Mouse (Mus musculus): ENCODE measurements around the gene Olfr691. TPM values are rescaled to one million over a fixed set of nuclear protein-coding genes. Genes with fewer than 3 reads are reported as not detected.
"Not testable (repeated sequence)": the region's sequence is repeated elsewhere in the genome, so short reads cannot be mapped to it uniquely, and the experiment has no call there.

Gene Olfr691
- total RNA-seq (2021) = under 1 TPM; 0.12 to 0.27 TPM

DNA sequence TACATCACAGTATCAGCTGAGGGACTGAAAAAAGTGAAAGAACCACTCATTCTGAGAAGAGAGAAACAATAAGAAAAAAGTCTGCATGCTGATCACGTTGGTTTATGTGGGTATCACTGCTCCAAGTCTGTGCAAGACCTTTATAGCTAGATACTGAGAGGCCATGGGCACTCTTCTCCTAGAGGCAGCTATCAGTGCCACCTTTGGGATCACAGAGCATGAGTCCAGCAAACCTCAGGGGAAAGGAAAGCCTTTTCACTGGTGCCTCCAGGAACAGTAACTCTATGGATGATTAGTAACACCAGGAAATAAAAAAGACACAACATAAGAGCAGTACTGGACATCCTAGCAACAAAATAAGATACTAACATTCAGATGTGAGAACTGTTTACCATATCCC, at the start of gene Olfr691:
Olfr691 (minus strand) TSS at position 101 of the 400 bp plus-strand sequence.
- DNase-seq = no peak

DNA sequence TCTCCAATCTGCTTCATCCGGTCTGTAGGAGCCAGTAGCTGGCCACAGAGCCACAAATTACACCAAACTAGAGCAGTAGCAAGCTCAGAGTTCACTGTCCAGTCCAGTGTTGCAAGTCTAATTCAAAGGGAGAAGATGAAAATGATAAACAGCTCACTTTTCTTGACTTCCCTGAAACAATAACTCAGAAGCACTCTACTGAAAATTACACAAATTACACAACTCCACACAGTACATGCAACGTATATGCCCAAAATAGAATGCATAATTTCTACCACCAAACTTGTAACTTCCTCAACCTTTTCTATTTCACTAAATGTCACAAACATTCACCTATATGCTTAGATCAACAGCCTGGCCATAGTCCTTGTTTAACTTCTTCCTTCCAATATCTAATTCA, 48.2 kb upstream of the Olfr691 start:
- no peak for DNase-seq

DNA sequence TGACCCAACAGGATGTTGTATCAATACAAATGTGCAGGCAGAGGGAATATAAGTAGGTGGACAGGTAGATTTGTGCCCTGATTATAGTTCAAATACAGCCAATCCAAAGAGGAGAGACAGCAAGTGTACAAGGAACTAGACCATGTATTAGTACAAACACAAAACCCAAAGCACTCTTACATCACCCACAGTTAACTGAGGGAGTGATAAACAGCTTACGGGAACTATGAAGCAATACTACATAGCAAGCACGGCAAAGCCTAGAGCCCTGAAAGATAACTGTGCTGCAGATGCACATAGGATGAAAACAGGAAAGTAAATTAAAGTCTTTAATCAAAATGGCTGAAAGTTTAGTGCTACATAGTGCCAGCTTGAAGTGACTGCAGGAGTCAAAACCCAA, 45.6 kb upstream of the Olfr691 start:
- DNase-seq = no peak

DNA sequence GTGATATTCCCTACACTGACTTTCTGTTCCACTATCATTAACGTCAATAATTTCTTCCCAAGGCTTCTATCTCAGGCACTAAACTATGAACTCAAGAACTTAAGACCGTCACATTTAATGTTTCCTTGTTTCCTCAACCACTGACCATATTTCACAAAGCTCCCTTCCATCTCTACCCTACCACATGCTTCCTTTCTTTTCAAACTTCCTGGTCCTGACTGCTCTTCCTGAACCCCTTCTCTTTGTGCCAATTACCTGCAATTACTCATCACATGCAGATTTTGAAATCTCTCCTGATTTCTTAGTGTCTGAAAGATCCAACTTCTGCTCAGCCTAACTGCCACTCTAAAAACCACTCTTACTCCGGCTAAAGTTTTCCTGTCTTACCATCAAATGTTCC, 38.3 kb upstream of the Olfr691 start:
- no peak for DNase-seq

DNA sequence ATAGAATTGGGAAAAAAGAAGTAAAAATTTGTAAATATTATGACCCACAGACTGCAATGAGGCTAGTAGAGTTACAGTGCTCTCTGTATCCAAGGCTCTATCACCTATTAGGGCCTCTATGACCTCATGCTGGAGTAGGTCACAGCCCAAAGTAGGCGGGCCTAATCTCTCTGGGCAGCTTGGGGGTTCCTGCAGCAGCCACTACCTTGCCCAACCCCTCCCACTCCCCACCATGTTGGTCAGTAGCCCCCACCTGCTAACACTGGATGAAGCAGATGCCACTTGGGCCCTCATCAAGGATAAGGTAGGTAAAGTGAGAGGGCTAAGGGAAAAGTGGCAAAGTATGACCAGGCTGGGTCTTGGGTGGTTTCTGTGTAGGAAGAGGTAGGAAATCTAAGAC, 32.8 kb upstream of the Olfr691 start, which contains the start of gene Gm5901:
Gm5901 (plus strand) TSS at position 173 of the 400 bp plus-strand sequence.
- no peak for DNase-seq

DNA sequence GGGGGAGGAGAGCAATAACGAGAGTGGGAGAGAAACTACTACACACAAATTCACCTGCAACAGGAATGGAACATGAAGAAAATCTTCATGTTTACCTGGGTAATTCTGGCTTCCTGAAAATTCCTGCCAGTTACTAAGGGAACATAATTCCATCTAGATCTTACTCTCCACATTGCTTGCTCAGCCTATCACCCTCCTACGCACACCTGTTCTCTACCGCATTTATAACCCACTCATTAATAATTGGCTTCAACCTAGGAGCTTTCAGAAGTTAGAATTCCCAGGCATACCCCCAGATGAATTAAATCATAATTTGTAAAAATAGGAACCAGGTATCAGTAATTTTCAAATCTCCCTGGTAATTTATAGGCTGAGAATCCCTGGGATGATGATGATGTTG, 31.9 kb upstream of the Olfr691 start:
- no peak for DNase-seq

DNA sequence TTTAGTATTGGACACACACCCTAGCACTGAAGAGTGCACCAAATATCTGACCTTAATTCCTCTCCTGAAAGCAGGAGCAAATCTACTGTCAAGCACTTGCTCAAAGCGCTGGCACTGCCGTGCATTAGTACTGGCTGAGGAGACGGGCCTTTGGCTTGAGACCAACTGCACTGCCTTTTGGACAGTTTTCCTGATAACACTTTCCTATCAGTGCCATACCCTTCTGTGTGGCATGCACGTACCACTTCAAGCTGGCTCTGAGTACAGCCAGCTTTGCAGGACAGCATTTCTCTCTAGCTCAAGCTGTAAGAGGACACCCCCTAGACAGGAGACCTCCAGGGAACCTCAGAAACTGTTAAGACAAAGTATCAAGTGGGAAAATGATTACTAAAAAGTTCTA, 31.4 kb upstream of the Olfr691 start:
- peak; percentile 70 for DNase-seq

DNA sequence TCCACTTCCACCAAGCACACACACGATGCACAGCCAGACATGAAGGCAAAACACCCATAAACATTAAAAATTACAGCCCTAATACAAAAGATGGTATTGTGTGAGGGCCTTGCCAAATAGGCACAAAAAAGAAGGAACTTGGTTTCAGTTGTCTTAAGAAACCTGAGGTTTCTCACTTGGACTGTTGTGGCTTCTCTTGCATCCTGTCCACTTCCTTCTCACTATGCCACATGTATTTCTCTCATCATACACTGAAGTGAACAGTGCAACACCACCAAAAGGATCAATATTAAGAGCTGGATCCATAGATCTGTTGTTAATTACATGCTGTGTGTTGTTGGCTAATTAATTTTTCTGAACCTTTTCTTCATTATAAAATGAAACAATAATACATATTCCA, 30.8 kb upstream of the Olfr691 start:
- no peak for DNase-seq

DNA sequence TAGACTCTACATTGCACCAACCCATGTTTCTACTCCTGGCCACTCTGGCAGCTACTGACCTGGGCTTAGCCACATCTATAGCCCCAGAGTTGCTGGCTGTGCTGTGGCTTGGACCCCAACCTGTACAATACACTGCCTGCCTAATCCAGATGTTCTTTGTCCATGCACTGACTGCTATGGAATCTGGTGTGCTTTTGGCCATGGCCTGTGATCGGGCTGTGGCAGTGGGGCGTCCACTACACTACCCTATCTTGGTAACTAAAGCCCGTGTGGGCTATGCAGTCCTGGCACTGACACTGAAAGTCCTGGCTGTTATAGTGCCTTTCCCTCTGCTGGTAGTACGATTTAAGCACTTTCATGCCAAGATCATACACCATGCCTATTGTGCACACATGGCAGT, 26.5 kb upstream of the Olfr691 start:
- DNase-seq = no peak

DNA sequence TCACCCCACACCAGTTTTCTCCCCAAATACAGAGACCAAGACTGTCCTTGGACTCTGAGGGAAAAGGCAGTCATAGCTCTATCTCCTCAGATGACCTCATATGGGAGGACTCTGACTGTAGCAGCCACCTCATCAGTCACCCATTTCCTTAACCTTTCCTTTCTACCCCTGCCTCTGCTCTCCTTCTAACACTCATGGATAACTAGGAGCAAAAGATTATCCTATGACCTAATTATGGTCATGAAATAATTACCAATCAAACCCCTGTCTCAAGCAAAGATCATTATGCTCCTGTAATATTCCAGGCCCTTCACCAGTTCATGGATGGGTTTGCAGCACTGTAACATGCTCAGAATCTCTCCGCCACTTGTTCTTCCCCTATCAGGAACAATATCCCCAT, 25.9 kb upstream of the Olfr691 start, which contains the start of gene Olfr692:
Olfr692 (plus strand) TSS at position 301 of the 400 bp plus-strand sequence.
- no peak for DNase-seq

DNA sequence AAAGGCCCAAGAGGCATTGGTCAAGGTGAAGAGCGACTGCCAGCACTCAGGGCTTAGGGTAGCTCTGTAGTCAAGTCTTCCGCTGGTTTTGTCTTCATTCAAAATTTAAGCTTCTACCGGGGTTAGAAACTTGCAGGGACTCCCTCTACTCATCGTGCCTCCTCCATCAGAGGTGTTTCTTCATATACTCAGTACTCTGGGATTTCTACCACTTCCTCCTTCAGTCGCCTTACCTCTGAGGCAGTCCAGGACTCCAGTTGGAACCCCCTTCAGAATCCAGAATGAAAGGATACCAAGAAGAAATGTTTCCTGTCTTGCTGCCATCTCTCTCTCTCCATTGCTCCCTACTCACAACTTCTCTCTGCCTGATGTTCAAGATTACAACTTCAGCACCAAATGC, 25.2 kb upstream of the Olfr691 start:
- DNase-seq = no peak

DNA sequence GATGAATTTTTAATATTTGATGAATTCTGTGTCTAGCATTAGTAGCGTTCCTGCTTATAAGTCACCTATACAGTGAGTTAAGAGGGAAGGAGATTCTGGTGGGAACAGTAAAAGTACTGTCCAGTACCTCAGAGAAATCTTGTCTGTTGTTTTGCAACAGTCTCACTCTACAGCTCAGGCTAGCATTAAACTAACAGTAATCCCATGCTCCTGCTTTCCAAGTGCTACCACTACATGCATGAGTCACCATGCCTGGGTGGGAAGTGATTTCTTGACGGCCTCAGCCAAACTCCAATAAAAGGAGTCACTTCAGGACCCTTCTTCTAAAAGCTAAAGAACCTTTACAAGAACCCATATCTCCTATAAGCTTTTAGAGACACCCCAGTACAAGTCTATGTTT, 19.6 kb upstream of the Olfr691 start:
- no peak for DNase-seq

DNA sequence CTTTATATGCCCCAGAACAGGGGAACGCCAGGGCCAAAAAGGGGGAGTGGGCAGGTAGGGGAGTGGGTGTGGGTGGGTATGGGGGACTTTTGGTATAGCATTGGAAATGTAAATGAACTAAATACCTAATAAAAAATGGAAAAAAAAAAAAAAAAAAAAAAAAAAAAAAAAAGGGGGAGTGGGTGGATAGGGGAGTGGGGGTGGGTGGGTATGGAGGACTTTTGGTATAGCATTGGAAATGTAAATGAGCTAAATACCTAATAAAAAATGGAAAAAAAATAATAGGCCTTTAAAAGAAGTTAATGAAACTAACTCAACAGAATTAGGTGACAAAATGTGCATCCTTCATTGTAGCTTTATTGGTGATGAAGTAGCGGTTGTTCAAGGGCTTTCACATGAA, 14.4 kb upstream of the Olfr691 start:
- DNase-seq = not testable (repeated sequence)

DNA sequence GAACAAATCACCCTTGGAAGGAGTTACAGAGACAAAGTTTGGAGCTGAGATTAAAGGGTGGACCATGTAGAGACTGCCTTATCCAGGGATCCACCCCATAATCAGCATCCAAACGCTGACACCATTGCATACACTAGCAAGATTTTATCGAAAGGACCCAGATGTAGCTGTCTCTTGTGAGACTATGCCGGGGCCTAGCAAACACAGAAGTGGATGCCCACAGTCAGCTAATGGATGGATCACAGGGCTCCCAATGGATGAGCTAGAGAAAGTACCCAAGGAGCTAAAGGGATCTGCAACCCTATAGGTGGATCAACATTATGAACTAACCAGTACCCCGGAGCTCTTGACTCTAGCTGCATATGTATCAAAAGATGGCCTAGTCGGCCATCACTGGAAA, 14.0 kb upstream of the Olfr691 start:
- not testable (repeated sequence) for DNase-seq

DNA sequence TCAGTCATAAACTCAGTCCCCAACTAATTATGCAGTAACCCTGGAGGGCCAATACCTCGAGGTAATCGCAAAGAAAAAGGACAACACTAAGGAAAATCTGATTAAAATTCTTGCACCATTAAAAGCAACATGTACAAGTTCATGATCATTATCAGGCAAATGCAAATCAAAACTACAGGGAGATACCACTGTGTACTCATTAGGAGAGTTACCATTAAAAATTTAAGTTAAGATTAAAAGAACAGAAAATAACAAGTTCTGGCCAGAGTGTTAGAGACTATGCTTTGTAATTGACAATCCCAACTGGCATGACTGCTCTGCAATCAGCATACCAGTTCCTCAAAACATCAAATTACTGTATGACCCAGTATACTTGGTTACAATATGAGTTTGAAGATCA, 682 bp upstream of the Olfr691 start:
- no peak for DNase-seq

DNA sequence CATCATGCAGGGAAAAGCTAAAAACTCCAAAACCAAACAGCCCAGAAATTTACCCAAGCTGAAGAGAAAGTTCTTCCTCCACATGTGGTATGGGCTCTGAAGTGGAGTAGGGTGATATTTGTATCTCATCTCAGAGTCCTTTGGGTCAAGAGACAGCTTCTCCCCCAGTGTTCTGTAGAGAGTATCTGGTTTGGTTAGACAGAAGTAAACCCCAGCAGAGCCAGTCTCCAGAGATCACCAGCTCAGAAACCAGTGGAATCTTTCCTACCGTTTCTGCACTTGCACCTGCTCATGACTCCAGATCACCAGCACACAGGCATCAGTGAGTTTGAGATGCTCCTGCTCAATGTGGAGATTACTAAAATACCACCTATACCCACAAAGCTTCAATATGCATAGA, 8.1 kb downstream of the Olfr691 start, which contains the start of gene Olfr690:
Olfr690 (minus strand) TSS at position 101 of the 400 bp plus-strand sequence.
- DNase-seq = no peak

DNA sequence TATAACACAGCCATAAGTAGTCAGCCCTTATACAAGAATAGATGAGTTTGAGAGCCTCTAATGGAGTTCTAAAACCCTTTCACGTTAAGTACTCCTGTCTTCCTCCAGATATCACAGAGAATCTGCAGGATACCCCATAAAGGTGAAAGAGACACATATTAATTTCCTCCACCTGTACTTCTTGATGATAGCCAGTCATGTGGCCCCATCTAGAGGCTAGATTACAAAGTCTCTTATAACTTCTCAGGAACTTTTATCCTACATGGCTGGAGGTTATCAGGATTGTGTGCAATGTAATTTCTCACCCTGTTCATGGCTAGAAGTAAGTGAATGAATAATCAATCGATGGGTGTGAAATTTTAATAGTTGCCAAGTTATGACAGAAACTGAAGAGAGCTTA, 16.8 kb downstream of the Olfr691 start:
- DNase-seq = no peak

DNA sequence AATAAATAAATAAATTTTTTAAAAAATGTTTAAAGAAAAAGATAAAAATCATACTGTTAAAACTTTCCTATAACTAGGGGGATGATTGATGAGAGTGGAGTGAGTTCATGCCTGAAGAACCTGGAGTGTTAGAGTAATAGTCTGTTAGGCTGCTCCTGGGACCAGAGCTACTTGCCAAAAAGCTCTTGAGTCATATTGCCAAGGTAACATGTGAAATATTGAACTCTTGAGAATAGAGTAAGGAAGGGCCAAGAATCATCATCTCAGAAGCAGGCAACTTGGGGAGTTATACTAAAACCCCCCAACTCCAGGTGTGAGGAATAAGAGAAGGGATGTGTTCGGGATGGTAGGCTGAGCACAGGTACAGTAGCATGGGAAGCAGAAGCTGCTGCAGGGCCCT, 31.2 kb downstream of the Olfr691 start, which contains the start of gene Olfr689:
Olfr689 (plus strand) TSS at position 301 of the 400 bp plus-strand sequence.
- no peak for DNase-seq

DNA sequence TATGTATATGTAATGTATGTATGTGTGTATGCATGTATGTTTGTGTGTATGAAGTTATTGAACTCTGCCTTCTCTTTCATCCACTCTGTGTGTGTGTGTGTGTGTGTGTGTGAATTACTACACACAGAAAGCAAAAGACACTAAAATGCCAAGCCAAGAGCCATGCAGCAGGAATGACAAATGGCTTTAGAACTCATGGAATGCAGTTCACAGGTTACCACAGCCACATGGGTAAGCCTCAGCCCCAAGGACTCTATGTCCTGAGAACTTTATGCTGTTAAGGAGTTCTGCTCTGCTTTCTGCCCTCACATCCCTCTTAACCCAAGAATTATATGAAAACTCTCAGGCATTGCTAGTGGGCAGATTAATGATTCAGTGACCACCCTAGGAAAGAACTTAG, 52.0 kb downstream of the Olfr691 start:
- DNase-seq = no peak

DNA sequence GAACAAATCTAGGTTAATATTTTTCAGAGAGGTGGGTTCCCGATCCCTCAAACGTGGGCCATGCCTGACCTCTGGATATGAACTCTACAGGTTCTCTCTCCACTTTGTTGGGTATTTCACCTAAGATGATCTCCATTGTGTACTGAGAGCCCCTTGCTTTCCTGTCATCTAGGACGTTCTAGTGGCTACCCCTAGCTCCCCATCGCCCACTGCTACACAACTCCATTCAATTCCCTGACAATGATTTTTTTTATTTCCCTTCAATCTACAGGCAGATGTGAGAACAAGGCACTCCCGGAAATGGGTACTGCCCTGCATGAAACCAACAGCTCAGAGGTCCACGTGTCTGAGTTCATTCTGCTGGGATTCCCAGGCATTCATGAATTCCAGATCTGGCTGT, 54.3 kb downstream of the Olfr691 start, which contains the start of gene Olfr688:
Olfr688 (plus strand) TSS at position 301 of the 400 bp plus-strand sequence.
- DNase-seq = no peak

Other genes with a start within 250 kb of the Olfr691 start
- gene Olfr680-ps1, start 249.5 kb downstream of the Olfr691 start, total RNA-seq (2021) = not detected
- gene Olfr681, start 225.4 kb downstream of the Olfr691 start, total RNA-seq (2021) = not detected
- gene Olfr683, start 195.3 kb downstream of the Olfr691 start, total RNA-seq (2021) = not detected
- not detected for gene Olfr684, start 178.6 kb downstream of the Olfr691 start, total RNA-seq (2021)
- not detected for gene Olfr685, start 156.3 kb downstream of the Olfr691 start, total RNA-seq (2021)
- not detected for gene Olfr686, start 134.8 kb downstream of the Olfr691 start, total RNA-seq (2021)
- not detected for gene Olfr688, start 54.2 kb downstream of the Olfr691 start, total RNA-seq (2021)
- not detected for gene Olfr689, start 31.1 kb downstream of the Olfr691 start, total RNA-seq (2021)
- not detected for gene Olfr690, start 8.2 kb downstream of the Olfr691 start, total RNA-seq (2021)
- not detected for gene Olfr692, start 26.0 kb upstream of the Olfr691 start, total RNA-seq (2021)
- gene Gm5901, start 32.8 kb upstream of the Olfr691 start, total RNA-seq (2021) = not detected
- 10 to 100 TPM; 31.1 to 33.8 TPM for gene Fam160a2, start 57.8 kb upstream of the Olfr691 start, total RNA-seq (2021)
- not detected for gene Cnga4, start 62.3 kb upstream of the Olfr691 start, total RNA-seq (2021)
- gene Cckbr, start 83.5 kb upstream of the Olfr691 start, total RNA-seq (2021) = not detected
- 10 to 100 TPM; 43.3 to 44.3 TPM for gene Cavin3, start 140.0 kb upstream of the Olfr691 start, total RNA-seq (2021)
- 100 to 1,000 TPM; 101 to 103 TPM for gene Smpd1, start 212.1 kb upstream of the Olfr691 start, total RNA-seq (2021)
- gene Apbb1, start 239.4 kb upstream of the Olfr691 start, total RNA-seq (2021) = 10 to 100 TPM; 57.5 to 59.1 TPM

Data from heart, postnatal 4 days (tissue).